Mouse (Mus musculus): ENCODE data around the gene Igfals.

Gene Igfals

GRCm38 (mm10) chr17:24865776-24866175 is at the start of gene Igfals:
Igfals (plus strand) TSS chr17:24865997.
- POLR2A ChIA-PET, result interaction anchor here (0.7 to 24.0 kb wide), 12 partner anchors 8 to 132 kb away, joined by 3 to 369 read pairs (median 4); partner anchors contain the start of genes Fahd1 (in 3 of the 4), Jpt2 (in 2 of the 4), Nubp2 (in 2 of the 4) and Spsb3 (in 2 of the 4)

GRCm38 (mm10) chr17:24817503-24817902 is 48.3 kb upstream of the Igfals start:
- ChIA-PET CTCF (interaction anchor here (0.6 to 1.6 kb wide), 21 partner anchors 14 to 262 kb away, joined by 3 to 19 read pairs (median 4); partner anchors contain the start of genes Fahd1 (in 2 of the 4), Meiob (in 1 of the 4) and Spsb3 (in 1 of the 4)), POLR2A (interaction anchor here in 1 of 4 experiments (1.4 kb wide), 1 partner anchor 13 kb away, joined by 4 read pairs; the partner anchor contains the start of gene Meiob)

More at GRCm38 (mm10) chr17:24865776-24866175, at the start of gene Igfals:
- CTCF ChIA-PET, result no interaction called here

DNA sequence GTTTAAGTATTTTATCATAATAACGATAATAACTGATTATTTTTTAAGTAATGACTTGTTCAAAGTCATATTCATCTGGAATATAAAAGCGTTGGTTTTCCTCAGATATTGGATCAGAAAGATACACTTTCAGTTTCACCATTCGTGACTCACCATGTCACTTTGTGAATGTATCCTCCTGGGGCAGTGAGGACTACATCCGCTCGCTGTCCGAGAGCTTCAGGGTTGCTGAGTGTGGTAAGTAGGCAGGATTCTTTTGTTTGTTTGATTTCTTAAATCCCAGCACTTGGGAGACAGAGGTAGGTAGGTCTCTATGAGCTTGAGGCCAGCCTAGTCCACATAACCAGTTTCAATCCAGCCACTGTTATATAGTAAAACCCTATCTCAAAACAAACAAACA is 47.6 kb upstream of the Igfals start:
- ChIA-PET CTCF (interaction anchor here (0.7 to 1.6 kb wide), 14 partner anchors 13 to 133 kb away, joined by 3 to 19 read pairs (median 4); partner anchors contain the start of genes Fahd1 (in 1 of the 4) and Meiob (in 1 of the 4)), POLR2A (interaction anchor here in 1 of 4 experiments (1.4 kb wide), 1 partner anchor 14 kb away, joined by 4 read pairs; the partner anchor contains the start of gene Meiob)

DNA sequence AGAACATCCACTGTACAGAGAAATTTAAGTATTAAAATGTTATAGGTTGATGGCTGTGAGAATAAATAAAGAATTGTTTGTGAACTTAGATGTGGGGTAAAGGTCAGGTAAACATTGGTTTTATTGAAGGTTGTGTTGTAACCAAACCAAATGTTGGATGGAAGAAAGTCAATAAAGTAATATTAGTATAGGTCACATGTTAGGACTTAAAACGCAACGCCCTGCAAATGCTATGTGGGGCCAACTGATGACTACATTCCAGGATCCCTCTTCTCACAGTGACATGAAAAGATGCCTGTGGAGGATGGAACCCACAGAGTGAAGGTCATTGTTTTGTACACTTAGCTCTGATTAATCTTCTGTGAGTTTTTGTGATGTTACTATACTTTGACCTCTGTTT is 46.3 kb upstream of the Igfals start:
- CTCF ChIA-PET, result no interaction called here
- POLR2A ChIA-PET, result interaction anchor here in 1 of 4 experiments (1.1 kb wide), 1 partner anchor 68 kb away, joined by 3 read pairs; no protein-coding TSS in a partner anchor

GRCm38 (mm10) chr17:24821351-24822280 is 44.2 kb upstream of the Igfals start:
- CTCF ChIA-PET, result interaction anchor here in 3 of 4 experiments (0.6 to 2.1 kb wide), 5 partner anchors 33 to 76 kb away, joined by 3 to 6 read pairs (median 3); no protein-coding TSS in a partner anchor

GRCm38 (mm10) chr17:24839842-24840241 is 26.0 kb upstream of the Igfals start, which contains the start of gene Hagh:
Hagh (plus strand) TSS chr17:24840143.
- CTCF ChIA-PET, result interaction anchor here (0.6 to 2.1 kb wide), 10 partner anchors 10 to 490 kb away, joined by 3 to 11 read pairs (median 4); partner anchors contain the start of genes Fahd1 (in 2 of the 4), Nubp2 (in 1 of the 4) and Spsb3 (in 1 of the 4)
- POLR2A ChIA-PET, result interaction anchor here in 3 of 4 experiments (0.8 to 4.0 kb wide), 15 partner anchors 9 to 121 kb away, joined by 3 to 35 read pairs (median 5); partner anchors contain the start of genes Fahd1 (in 3 of the 3), Jpt2 (in 1 of the 3), Nubp2 (in 1 of the 3) and Spsb3 (in 1 of the 3)

More at GRCm38 (mm10) chr17:24821351-24822280, 44.2 kb upstream of the Igfals start:
- POLR2A ChIA-PET, result interaction anchor here in 2 of 4 experiments (0.7 to 1.3 kb wide), 5 partner anchors 28 to 99 kb away, joined by 3 to 4 read pairs (median 3); partner anchors contain the start of genes Fahd1 (in 1 of the 2) and Hs3st6 (in 1 of the 2)

DNA sequence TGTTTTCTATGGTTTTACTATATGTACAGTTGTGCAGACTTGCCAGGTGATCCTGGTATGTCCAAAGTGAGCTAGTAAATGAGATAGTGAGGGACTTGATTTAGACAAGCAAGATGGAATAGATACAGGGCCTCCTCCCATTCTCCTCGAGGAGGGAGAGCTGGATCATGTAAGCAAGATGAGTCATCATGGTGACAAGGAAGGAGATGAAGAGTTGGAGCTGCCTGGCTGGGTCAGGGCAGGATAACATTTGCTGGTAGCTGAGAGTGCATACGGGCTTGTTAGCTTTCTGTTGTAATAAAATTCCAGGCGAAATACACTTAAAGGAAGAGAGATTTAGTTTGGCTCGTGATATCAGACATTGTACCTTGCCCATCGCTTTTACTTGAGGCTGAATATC is 25.5 kb upstream of the Igfals start:
- ChIA-PET CTCF (interaction anchor here (0.6 to 2.1 kb wide), 19 partner anchors 9 to 379 kb away, joined by 3 to 11 read pairs (median 4); partner anchors contain the start of genes Fahd1 (in 2 of the 4), Eme2 (in 1 of the 4), Mrps34 (in 1 of the 4) and Nubp2 (in 1 of the 4)), POLR2A (interaction anchor here in 3 of 4 experiments (0.8 to 4.0 kb wide), 15 partner anchors 10 to 121 kb away, joined by 3 to 35 read pairs (median 5); partner anchors contain the start of genes Fahd1 (in 3 of the 3), Jpt2 (in 1 of the 3), Nubp2 (in 1 of the 3) and Spsb3 (in 1 of the 3))

- ChIA-PET POLR2A (interaction anchor here in 2 of 4 experiments (0.7 to 4.0 kb wide), 9 partner anchors 9 to 96 kb away, joined by 3 to 35 read pairs (median 4); partner anchors contain the start of genes Fahd1 (in 2 of the 2), Eme2 (in 1 of the 2), Mrps34 (in 1 of the 2) and Nubp2 (in 1 of the 2)), CTCF (interaction anchor here (0.9 to 2.1 kb wide), 15 partner anchors 8 to 379 kb away, joined by 3 to 11 read pairs (median 4); partner anchors contain the start of genes Fahd1 (in 2 of the 4), Eme2 (in 1 of the 4), Mrps34 (in 1 of the 4) and Spsb3 (in 1 of the 4))
Observed at GRCm38 (mm10) chr17:24841133-24841532, 24.7 kb upstream of the Igfals start.

- CTCF ChIA-PET, result interaction anchor here in 2 of 4 experiments (1.0 to 1.5 kb wide), 4 partner anchors 35 to 97 kb away, joined by 3 to 7 read pairs (median 6); no protein-coding TSS in a partner anchor
Observed at GRCm38 (mm10) chr17:24842631-24843030, 23.2 kb upstream of the Igfals start.

GRCm38 (mm10) chr17:24844525-24844924 is 21.3 kb upstream of the Igfals start:
- CTCF ChIA-PET, result interaction anchor here in 2 of 4 experiments (0.9 to 1.9 kb wide), 4 partner anchors 26 to 93 kb away, joined by 3 to 4 read pairs (median 4); no protein-coding TSS in a partner anchor
- POLR2A ChIA-PET, result interaction anchor here in 2 of 4 experiments (0.8 to 8.5 kb wide), 7 partner anchors 33 to 123 kb away, joined by 3 to 55 read pairs (median 3); no protein-coding TSS in a partner anchor

More at GRCm38 (mm10) chr17:24842631-24843030, 23.2 kb upstream of the Igfals start:
- POLR2A ChIA-PET, result interaction anchor here in 3 of 4 experiments (1.2 to 1.9 kb wide), 4 partner anchors 35 to 442 kb away, joined by 3 to 6 read pairs (median 4); partner anchors contain the start of genes Eme2 (in 1 of the 3) and Mrps34 (in 1 of the 3)

GRCm38 (mm10) chr17:24847386-24847785 is 18.4 kb upstream of the Igfals start:
- ChIA-PET POLR2A (interaction anchor here in 2 of 4 experiments (0.9 to 8.5 kb wide), 7 partner anchors 16 to 38 kb away, joined by 3 to 71 read pairs (median 31); partner anchors contain the start of genes Nubp2 (in 1 of the 2) and Spsb3 (in 1 of the 2)), CTCF (interaction anchor here in 2 of 4 experiments (0.5 to 1.3 kb wide), 2 partner anchors 102 kb away, joined by 3 read pairs; no protein-coding TSS in a partner anchor)

- POLR2A ChIA-PET, result interaction anchor here in 3 of 4 experiments (0.6 to 8.5 kb wide), 36 partner anchors 8 to 292 kb away, joined by 3 to 92 read pairs (median 8); partner anchors contain the start of genes Eme2 (in 2 of the 3), Igfals (in 2 of the 3), Meiob (in 2 of the 3) and Mrps34 (in 2 of the 3)
- CTCF ChIA-PET, result interaction anchor here in 2 of 4 experiments (1.0 to 1.8 kb wide), 2 partner anchors 8 kb away, joined by 3 to 6 read pairs; partner anchors contain the start of gene Hagh (in 1 of the 2)
Observed at GRCm38 (mm10) chr17:24848600-24849031, 17.2 kb upstream of the Igfals start.

GRCm38 (mm10) chr17:24849733-24850064 is 16.1 kb upstream of the Igfals start:
- POLR2A ChIA-PET, result interaction anchor here in 3 of 4 experiments (0.6 to 8.5 kb wide), 97 partner anchors 8 to 947 kb away, joined by 3 to 92 read pairs (median 5); partner anchors contain the start of genes Eme2 (in 3 of the 3), Hagh (in 3 of the 3), Igfals (in 3 of the 3) and Jpt2 (in 3 of the 3)
- CTCF ChIA-PET, result interaction anchor here in 2 of 4 experiments (0.6 to 1.8 kb wide), 15 partner anchors 9 to 718 kb away, joined by 3 to 9 read pairs (median 4); partner anchors contain the start of genes Hagh (in 2 of the 2), Mapk8ip3 (in 1 of the 2), Nubp2 (in 1 of the 2) and Spsb3 (in 1 of the 2)

- POLR2A ChIA-PET, result interaction anchor here (0.6 to 8.5 kb wide), 99 partner anchors 10 to 947 kb away, joined by 3 to 92 read pairs (median 5); partner anchors contain the start of genes Eme2 (in 3 of the 4), Hagh (in 3 of the 4), Igfals (in 3 of the 4) and Jpt2 (in 3 of the 4)
- CTCF ChIA-PET, result interaction anchor here in 3 of 4 experiments (0.6 to 1.8 kb wide), 17 partner anchors 10 to 718 kb away, joined by 3 to 9 read pairs (median 4); partner anchors contain the start of genes Hagh (in 2 of the 3), Mapk8ip3 (in 1 of the 3), Nubp2 (in 1 of the 3) and Spsb3 (in 1 of the 3)
Observed at GRCm38 (mm10) chr17:24850065-24850772, 15.6 kb upstream of the Igfals start, which contains the start of gene Fahd1. Fahd1 (minus strand) TSS chr17:24850364.

DNA sequence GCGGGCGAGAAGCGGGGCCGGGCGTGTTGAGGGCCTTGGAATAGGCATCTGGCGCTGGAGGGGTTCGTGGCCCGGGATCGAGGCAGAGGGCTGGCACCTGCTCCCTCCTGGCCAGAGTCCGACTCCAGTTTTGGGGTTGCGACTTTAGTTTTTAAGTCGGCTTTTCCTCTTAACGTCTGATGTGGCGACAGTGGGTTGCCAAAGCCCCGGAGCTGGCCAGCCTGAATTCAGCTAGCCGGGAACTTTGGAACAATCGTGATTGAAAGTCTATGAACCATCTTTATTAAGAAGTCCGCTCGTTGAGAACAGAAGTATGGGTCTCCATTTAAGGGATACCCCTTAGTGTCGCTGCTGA is 15.0 kb upstream of the Igfals start:
- ChIA-PET POLR2A (interaction anchor here (0.6 to 8.5 kb wide), 73 partner anchors 9 to 946 kb away, joined by 3 to 92 read pairs (median 6); partner anchors contain the start of genes Eme2 (in 3 of the 4), Hagh (in 3 of the 4), Jpt2 (in 3 of the 4) and Mrps34 (in 3 of the 4)), CTCF (interaction anchor here in 3 of 4 experiments (0.6 to 1.7 kb wide), 15 partner anchors 27 to 717 kb away, joined by 3 to 9 read pairs (median 3); partner anchors contain the start of genes Mapk8ip3 (in 1 of the 3), Spsb3 (in 1 of the 3) and Ube2i (in 1 of the 3))
